In the genomic region with DNA sequence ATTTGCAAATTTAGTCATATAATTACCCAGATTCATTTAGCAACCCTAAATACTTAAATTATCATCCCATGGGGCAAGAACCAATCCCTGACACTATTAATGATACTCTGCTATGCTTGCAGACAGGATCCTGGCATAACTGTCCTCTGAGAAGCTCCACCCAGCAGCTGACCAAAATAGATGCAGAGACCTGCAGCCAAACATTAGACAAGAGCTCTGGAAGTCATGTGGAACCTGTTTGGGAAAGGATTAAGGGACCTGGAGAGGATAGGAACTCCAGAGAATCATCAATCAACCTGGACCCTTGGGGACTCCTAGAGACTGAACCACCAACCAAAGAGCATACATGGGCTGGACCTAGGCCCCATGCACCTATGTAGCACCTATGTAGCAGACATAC, we compare ENCODE assay signal across 25 mouse cellular contexts. TPM values are rescaled to one million over a fixed set of nuclear protein-coding genes. Genes with fewer than 3 reads are reported as not detected.
DNase-seq lines count a peak whose midpoint lies in the region; ATAC-seq lines count a peak whose summit lies in the region.
"Had no signal": no experiment of that assay in that cellular context is flagged by ENCODE, and none has a peak within 500 bp of the region (broad histone marks: within the 10 kb centered on the region; RNA-seq: fewer than 3 reads in every experiment).

No protein-coding gene starts in this region.

- no peak overlapping the region for H3K4me2 ChIP-seq in heart, embryonic 12.5 days
- H3K4me2 ChIP-seq in heart, embryonic 16.5 days (ENCODE audit: low read depth, low read length), result no peak overlapping the region
- H3K4me2 ChIP-seq in heart, embryonic 11.5 days, result no peak overlapping the region
- H3K4me2 ChIP-seq: embryonic facial prominence, embryonic 12.5 days; forebrain, embryonic 13.5 days had no signal

- 0 out of 2 replicates have a peak overlapping the region, but pooled peaks have one; percentile 6 for H3K27ac ChIP-seq in heart, embryonic 12.5 days (ENCODE audit: poor library complexity, severe bottlenecking)
- no peak overlapping the region for H3K27ac ChIP-seq in heart, embryonic 10.5 days
- H3K27ac ChIP-seq in heart, embryonic 16.5 days (ENCODE audit: low read length), result peak overlapping the region; percentile 64
- no peak overlapping the region for H3K27ac ChIP-seq in heart, embryonic 11.5 days (ENCODE audit: low read depth, low read length)
- H3K27ac ChIP-seq: embryonic facial prominence, embryonic 10.5 days; embryonic facial prominence, embryonic 12.5 days; forebrain, embryonic 13.5 days had no signal

- no peak overlapping the region for H3K9ac ChIP-seq in heart, embryonic 12.5 days
- no peak overlapping the region for H3K9ac ChIP-seq in heart, embryonic 16.5 days (ENCODE audit: low read length)
- H3K9ac ChIP-seq in heart, embryonic 11.5 days (ENCODE audit: low read depth, low read length), result no peak overlapping the region
- H3K9ac ChIP-seq: embryonic facial prominence, embryonic 12.5 days; forebrain, embryonic 13.5 days had no signal

- H3K4me1 ChIP-seq in heart, embryonic 12.5 days (replicated peaks), result peaks cover 14% of the 10 kb centered on the region
- H3K4me1 ChIP-seq in heart, embryonic 10.5 days, result peaks cover 6% of the 10 kb centered on the region; the same call in 1 of the 2 replicates
- H3K4me1 ChIP-seq in heart, embryonic 16.5 days (ENCODE audit: control insufficient read depth, insufficient read depth, low read length), result peaks cover 22% of the 10 kb centered on the region
- H3K4me1 ChIP-seq in heart, embryonic 11.5 days (ENCODE audit: control insufficient read depth, insufficient read depth, low read length), result no peaks in the 10 kb centered on the region
- H3K4me1 ChIP-seq: embryonic facial prominence, embryonic 10.5 days; embryonic facial prominence, embryonic 12.5 days; forebrain, embryonic 13.5 days had no signal

- no peaks in the 10 kb centered on the region for H3K9me3 ChIP-seq in heart, embryonic 12.5 days (replicated peaks)
- no peaks in the 10 kb centered on the region for H3K9me3 ChIP-seq in heart, embryonic 10.5 days
- H3K9me3 ChIP-seq in heart, embryonic 16.5 days (replicated peaks; ENCODE audit: control insufficient read depth, low read length), result no peaks in the 10 kb centered on the region
- no peaks in the 10 kb centered on the region for H3K9me3 ChIP-seq in heart, embryonic 11.5 days (replicated peaks; ENCODE audit: control insufficient read depth, low read length)
- H3K9me3 ChIP-seq: embryonic facial prominence, embryonic 10.5 days; embryonic facial prominence, embryonic 12.5 days; forebrain, embryonic 13.5 days; G1E had no signal

- no peaks in the 10 kb centered on the region for H3K27me3 ChIP-seq in heart, embryonic 12.5 days (replicated peaks)
- H3K27me3 ChIP-seq in heart, embryonic 10.5 days (ENCODE audit: insufficient read depth, poor library complexity, severe bottlenecking), result no peaks in the 10 kb centered on the region
- no peaks in the 10 kb centered on the region for H3K27me3 ChIP-seq in heart, embryonic 16.5 days (ENCODE audit: control insufficient read depth, insufficient read depth, low read length)
- H3K27me3 ChIP-seq in heart, embryonic 11.5 days (ENCODE audit: control insufficient read depth, insufficient read depth, low read length), result no peaks in the 10 kb centered on the region
- H3K27me3 ChIP-seq: CH12.LX; embryonic facial prominence, embryonic 12.5 days; forebrain, embryonic 13.5 days; Patski had no signal

- no peaks in the 10 kb centered on the region for H3K36me3 ChIP-seq in heart, embryonic 12.5 days
- no peaks in the 10 kb centered on the region for H3K36me3 ChIP-seq in heart, embryonic 10.5 days
- no peaks in the 10 kb centered on the region for H3K36me3 ChIP-seq in heart, embryonic 16.5 days (ENCODE audit: control insufficient read depth, insufficient read depth)
- no peaks in the 10 kb centered on the region for H3K36me3 ChIP-seq in heart, embryonic 11.5 days (ENCODE audit: control insufficient read depth, insufficient read depth, low read length)
- H3K36me3 ChIP-seq: embryonic facial prominence, embryonic 10.5 days; embryonic facial prominence, embryonic 12.5 days; G1E had no signal

- no peak for ATAC-seq in heart, embryonic 12.5 days (ENCODE audit: insufficient number of reproducible peaks, low FRiP score)
- ATAC-seq in heart, embryonic 16.5 days (replicated peaks; ENCODE audit: extremely low read depth, insufficient read depth, low FRiP score), result no peak; the same call in 1 of the 2 replicates
- no peak for ATAC-seq in heart, embryonic 11.5 days (replicated peaks; ENCODE audit: insufficient number of reproducible peaks, low FRiP score, low TSS enrichment)
- ATAC-seq: activated CD4-positive, CD25-positive, alpha-beta regulatory T cell, adult 4 months; CD4-positive, CD25-positive, alpha-beta regulatory T cell, adult 4 months; forebrain, embryonic 13.5 days; Patski had no signal

- no peak overlapping the region for H3K4me3 ChIP-seq in heart, embryonic 12.5 days
- no peak overlapping the region for H3K4me3 ChIP-seq in heart, embryonic 10.5 days
- H3K4me3 ChIP-seq in heart, embryonic 16.5 days (ENCODE audit: low read length), result no peak overlapping the region
- H3K4me3 ChIP-seq in heart, embryonic 11.5 days (ENCODE audit: low read depth, low read length), result no peak overlapping the region
- H3K4me3 ChIP-seq: embryonic facial prominence, embryonic 10.5 days; embryonic facial prominence, embryonic 12.5 days; forebrain, embryonic 13.5 days had no signal

- DNase-seq in heart, adult 11 months, result peak; percentile 89
- no peak for DNase-seq in heart, postnatal 25 days (ENCODE audit: low spot score)
- no peak for DNase-seq in heart, embryonic 10.5 days (ENCODE audit: low spot score)
- peak; percentile 37 for DNase-seq in heart, postnatal 4 days
- DNase-seq in spleen, postnatal 10 days (ENCODE audit: low spot score in 2 of 2), result no peak
- DNase-seq: adrenal gland, adult 8-10 months; adrenal gland, postnatal 14 days; adrenal gland, postnatal 36 days; B cell, adult 2 months; cerebellum, adult 11-12 months; cerebellum, adult 2 months; cerebellum, adult 9-10 months; cerebellum, postnatal 10 days; cerebellum, postnatal 25 days had no signal

- intact Hi-C loops in heart, postnatal 25 days (cut with DNase I), result no loop called here

RNA-seq across cellular contexts. Expression of a gene that starts 26.7 kb away (rescaled TPM):
- 10 to 100 TPM; 31.6 to 32.5 TPM for total RNA-seq in heart, postnatal 25 days (2021)
- polyA plus RNA-seq in heart, embryonic 12.5 days (2016; fragmentation: Nextera tagmentation; extraction: Ambion mirVana), result 62.6 and 63.3 TPM in 2 replicates
- polyA plus RNA-seq in heart, embryonic 10.5 days (2016; fragmentation: Nextera tagmentation; extraction: Ambion mirVana), result 13.4 and 22.9 TPM in 2 replicates
- 8.7 and 9.5 TPM in 2 replicates for polyA plus RNA-seq in heart, embryonic 16.5 days (2015; fragmentation: Nextera tagmentation; extraction: Ambion mirVana)
- 54.3 and 67.1 TPM in 2 replicates for polyA plus RNA-seq in heart, embryonic 11.5 days (2014; fragmentation: Nextera tagmentation; extraction: Ambion mirVana)
- total RNA-seq in heart, postnatal 4 days (2021), result 10 to 100 TPM; 37.7 to 38.2 TPM
- total RNA-seq: CH12.LX had no signal

Comparison
In these comparisons a context has a peak if more than half of its experiments do, and no peak if none do; other contexts are left out.
1. DNase-seq: peak in heart, adult 11 months (single experiment) and heart, postnatal 4 days (single experiment); none in heart, postnatal 25 days (single experiment), heart, embryonic 10.5 days (single experiment) and spleen, postnatal 10 days (0 of 2).
2. H3K27ac ChIP-seq: peak in heart, embryonic 12.5 days (single experiment) and heart, embryonic 16.5 days (single experiment); none in heart, embryonic 10.5 days (single experiment) and heart, embryonic 11.5 days (single experiment).